Mouse (Mus musculus) heart, adult 2 months (tissue): Measurements from ENCODE around the gene Chrna1.

Experiments used
- CTCF ChIP-seq: fragments of 200-600 bp; IDR thresholded peaks from 2 replicates; pipeline ENCODE4 v1.8.1; 2022; ENCODE audit warnings: antibody characterized with exemption, mild to moderate bottlenecking, moderate library complexity
- EP300 ChIP-seq: fragments of 200-500 bp; IDR thresholded peaks from 2 replicates; pipeline ENCODE4 v1.6.1; 2011; ENCODE audit warnings: low read depth, low read length, control low read depth; ENCODE audit not compliant: insufficient read depth

- TF ChIP-seq EP300 (no peak), CTCF (no peak)
Observed at GRCm38 (mm10) chr2:73586392-73587108, 6.4 kb upstream of the Chrna1 start.
